Mouse (Mus musculus): ENCODE results near the gene Csf3r.
"Not testable (repeated sequence)": the region's sequence is repeated elsewhere in the genome, so short reads cannot be mapped to it uniquely, and the experiment has no call there.

Csf3r gene

DNA sequence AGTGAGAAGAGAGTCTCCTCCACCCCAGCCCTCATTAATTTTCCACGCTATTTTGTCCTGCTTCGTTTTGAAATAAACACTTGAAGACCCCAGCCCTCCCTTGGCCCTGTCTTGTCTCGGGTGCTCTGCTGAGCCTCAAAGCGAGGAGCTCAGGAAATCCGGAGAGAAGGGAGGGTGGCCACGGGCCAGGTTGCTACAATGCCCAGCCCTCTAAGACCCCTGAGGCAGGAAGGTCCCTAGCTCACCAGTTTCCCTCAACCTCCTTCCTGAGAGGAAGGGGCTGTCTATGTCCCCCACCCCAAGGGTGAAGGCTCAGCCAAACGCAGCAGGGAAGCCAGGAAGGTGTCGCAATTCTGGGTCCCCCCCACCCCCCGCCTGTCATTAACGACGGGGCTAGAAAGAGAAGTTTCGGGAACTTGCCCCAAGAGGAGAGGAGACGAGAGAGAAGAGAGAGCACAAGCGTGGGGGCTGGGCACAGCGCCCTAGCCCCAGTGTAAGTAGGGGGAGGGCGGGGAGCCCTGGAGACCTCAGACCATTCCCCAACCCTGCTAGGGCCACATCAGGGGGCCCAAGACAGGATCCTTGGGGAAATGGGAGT is at the start of gene Csf3r:
TSS of gene Csf3r (plus strand) at position 248 of the 598 bp plus-strand sequence.
- peak; percentile 24 for DNase-seq (ENCODE audit: low read depth, low spot score)

DNA sequence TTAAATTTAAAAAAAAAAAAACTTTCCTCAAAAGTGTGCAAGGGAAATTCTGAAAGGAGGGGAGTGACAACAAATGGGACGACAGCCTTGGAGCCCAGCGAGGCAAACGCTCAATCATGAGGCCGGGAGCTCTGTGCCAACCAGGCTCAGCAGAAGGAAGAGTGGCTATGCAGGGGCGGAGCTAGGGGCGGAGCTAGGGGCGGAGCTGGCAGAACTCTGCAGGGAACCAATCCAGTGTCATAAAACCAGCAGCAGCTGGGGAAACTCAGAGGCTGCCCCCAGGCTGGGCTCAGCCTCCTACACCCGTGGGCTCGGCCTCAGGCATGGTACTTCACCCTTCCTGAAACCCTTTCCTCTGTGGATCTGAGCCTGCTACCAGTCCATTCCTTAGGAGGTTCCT is 46.6 kb upstream of the Csf3r start:
- DNase-seq (ENCODE audit: low read depth, low spot score), result no peak

DNA sequence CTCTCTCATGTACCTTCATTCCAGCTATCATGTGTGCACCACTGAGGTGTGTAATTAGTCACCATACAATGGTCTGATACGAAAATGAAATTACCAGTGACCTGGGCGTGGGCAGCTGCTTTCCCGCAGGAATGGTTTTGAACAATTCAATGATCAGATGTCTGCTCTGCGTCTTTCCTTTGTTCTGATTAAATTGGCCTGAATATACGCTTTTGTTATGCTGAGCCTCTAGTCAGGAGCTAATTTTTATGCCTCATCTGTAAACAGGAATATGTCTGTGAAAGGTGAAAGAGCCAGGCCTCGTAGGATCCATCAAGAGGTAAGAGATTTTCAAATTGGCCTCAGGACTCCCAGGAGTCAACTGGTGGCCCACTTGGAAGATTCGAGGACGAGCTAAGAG is 41.1 kb upstream of the Csf3r start:
- no peak for DNase-seq (ENCODE audit: low read depth, low spot score)

DNA sequence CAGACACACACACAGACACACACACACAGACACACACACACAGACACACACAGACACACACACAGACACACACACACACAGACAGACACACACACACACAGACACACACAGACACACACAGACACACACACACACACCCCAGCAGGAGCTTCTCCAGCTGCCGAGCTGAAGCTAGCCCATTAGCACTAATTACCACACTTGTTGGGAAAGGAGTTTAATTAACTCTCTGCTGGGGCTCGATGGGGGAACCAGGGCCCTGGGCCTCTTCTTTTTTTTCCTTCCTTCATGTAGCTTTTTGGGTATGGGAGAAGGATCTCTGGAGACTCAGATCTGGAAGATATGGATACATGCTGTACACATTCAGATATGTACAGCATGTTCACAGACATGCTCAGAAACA is 38.6 kb upstream of the Csf3r start:
- DNase-seq (ENCODE audit: low read depth, low spot score), result not testable (repeated sequence)

DNA sequence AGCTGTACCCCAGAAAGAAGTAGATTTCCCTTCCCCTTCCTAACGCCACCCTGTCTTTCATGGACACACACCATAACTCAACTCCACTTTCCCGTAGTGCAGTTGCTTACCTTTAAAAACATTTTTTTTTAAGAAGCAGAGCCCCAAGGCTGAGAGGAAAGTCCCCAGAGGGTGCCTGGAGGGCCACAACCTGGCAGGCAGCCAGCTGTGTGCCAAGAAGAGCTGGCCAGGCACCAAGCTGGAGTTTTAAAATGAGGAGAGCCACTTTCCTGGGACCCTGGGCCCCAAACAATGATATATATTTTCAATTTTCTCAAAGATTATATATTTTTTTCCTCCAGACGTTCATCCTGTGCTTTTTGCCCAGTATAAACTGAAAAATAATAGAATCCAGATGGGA is 37.3 kb upstream of the Csf3r start:
- DNase-seq (ENCODE audit: low read depth, low spot score), result no peak

DNA sequence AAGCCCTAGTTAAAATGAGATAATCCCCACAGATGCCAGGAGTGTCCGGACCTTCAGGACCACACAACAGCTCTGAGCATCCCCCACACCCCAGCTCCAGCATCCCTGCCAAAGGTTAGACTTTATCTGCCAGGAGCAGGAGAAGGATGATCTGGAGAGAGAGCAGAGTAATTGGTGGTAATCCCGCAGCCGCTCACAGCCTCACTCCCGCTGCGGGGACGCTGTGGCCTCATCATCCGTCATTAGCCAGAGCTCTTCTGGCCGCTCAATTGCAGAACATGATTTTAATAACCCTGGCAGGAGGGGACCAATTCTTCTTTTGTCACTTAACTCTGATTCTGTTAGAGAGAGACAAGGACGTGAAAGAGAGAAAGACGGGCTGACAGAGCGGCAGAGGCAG is 35.3 kb upstream of the Csf3r start:
- DNase-seq (ENCODE audit: low read depth, low spot score), result no peak

DNA sequence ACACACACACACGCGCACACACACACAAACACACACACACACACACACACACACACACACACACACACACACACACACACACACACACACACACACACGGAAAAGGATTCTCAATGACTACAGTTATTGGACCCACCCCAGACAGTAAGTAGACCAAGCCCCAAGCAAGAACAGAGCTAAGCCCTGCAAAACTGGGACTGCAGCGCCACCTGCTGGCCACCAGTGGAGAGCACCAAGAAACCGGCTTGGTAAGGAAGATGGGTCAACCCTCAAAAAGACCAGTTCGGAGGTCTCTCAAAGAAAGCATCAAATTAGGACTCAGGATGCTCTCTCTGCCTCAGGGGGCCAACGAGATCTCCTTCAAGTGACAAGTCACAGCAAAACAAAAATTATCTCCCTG is 34.2 kb upstream of the Csf3r start:
- peak; percentile 73 for DNase-seq (ENCODE audit: low read depth, low spot score)

DNA sequence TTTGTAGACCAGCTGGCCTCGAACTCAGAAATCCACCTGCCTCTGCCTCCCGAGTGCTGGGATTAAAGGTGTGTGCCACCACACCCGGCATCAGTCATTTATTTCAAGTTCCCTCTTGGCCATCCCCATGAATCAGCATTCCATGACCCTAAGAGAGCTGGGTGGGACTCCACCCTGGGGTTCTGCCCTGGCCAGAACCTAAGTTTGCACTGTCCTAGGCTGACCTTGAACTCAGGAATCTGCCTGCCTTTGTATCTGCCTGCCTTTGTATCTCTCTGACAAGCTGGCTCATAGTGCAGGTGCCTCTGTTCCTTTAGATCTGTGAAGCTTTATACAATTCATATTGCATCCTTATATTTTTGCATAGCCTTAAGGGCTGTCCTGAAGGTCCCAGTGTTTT is 32.1 kb upstream of the Csf3r start:
- DNase-seq (ENCODE audit: low read depth, low spot score), result no peak

DNA sequence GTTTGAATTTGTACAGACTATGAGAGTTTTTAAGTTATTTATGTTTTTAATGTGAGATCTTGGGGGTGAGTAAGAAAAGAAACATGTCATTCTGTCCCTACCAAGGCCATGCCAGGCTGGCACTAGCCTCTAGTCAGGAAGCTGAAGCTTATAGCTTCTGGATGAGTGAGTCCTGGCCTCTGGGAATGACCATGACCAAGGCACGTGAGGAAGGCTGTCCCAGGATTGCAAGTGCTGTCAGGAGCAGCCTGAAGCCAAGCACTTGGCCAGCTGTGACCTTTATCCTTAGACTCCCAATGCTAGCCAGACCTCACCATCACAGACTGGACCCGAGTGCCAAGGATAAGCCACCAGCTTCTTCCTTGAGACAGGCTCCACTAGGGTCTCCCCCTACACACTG is 31.4 kb upstream of the Csf3r start:
- DNase-seq (ENCODE audit: low read depth, low spot score), result no peak

DNA sequence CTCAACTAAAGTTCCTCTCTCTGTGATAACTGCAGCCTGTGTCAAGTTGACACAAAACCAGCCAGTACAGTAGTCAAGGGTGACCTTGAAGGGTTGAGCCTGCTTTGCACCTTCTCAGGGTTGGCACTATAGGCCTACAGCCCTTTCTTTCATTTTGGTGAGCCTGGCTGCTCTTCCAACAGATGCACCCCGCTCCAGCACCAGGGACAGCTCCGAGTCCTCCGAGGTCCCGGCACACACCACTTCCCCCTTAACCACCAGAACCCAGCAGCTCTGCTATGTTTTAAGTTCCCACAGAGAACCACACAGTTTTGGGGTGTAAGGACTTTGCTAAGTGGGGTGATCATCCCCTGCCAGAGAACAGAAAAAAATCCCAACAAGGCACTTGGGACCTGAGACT is 27.8 kb upstream of the Csf3r start:
- no peak for DNase-seq (ENCODE audit: low read depth, low spot score)

DNA sequence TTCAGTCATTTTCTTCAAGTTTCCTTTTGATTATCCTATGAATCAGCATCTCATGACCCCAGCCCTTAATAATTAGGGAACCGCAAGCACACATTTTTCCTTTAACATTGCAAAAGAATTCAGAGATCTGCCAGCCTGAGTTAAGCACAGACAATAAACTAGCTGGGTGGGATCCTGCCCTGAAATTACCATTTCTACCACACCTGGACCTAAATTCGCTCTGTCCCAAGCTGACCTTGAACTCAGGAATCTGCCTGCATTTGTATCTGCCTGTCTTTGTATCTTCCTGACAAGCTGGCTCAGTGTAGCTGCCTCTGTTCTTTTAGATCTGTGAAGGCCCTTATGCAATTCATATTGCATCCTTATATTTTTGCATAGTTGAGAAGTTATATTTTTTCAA is 26.5 kb upstream of the Csf3r start:
- no peak for DNase-seq (ENCODE audit: low read depth, low spot score)

DNA sequence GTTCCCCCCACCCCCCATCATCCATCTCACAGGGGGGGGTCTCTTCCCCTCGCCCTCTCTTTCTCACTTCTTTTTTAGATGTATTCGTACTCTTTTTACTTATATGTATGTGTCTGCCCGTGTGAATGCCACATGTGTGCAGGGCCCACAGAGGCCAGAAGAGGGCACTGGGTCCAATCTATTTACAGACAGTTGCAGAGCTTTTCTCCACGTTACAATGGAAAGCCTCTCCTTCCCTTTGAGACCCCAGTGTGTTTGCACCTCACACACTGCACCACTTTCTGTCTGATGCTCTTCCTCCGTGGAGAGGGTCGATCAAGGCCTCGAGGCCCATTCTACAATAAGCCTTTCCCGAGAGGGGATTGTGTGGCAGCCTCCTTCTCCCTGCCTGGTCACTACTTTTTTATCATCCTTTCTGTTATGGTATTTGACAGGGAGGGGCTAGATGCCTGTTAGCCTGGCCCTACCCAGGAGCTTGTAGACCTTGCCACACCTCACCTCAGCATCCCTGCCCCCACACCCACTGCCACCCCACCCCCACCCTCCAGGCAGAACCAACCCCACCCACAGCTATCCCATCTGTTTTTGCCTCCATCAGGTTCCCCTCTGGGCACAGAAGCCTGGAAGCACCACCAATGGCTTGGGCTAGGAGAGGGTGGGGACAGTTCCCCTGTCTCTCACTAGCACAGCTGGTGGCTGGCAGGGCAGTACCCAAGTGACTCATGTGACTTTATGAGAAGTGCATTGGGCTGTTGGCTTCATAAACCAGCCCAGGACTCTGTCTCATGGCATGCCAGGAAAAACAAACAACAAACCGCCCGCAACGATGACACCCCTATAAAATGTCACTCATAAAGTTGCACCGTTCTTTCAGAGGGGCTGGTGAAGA is 22.8 kb upstream of the Csf3r start:
- no peak for DNase-seq (ENCODE audit: low read depth, low spot score)

DNA sequence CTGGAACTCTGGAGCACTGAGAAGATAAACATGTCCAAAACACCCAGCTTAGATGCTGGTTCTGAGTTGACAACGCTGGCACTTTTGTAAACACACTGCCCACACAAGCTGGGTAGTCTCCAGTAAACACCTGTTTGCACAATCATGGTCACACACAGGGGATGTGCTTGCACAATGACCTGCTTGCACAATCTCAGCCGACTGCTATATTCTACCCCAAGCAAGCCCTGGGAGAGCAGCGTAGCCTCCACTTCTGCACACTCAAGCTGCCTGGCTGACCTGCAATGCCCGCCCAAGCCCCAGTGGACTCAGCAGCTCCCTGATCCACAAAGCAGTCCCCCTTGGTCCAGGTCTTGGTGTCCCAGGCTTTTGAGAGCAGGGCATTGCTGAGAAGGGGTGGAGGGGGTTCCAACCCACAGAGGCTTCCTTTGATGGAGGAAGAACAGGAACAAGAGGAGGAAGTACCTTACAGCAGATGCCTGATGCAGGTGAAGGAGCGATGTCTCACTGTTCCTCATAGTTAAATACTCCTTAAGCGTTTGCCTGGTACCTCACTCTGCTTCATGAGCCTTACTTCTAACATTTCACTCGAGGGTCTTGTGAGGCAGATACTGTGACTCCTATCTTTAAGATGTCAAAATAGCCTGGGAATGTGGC is 6.5 kb upstream of the Csf3r start:
- peak; percentile 16 for DNase-seq (ENCODE audit: low read depth, low spot score)

DNA sequence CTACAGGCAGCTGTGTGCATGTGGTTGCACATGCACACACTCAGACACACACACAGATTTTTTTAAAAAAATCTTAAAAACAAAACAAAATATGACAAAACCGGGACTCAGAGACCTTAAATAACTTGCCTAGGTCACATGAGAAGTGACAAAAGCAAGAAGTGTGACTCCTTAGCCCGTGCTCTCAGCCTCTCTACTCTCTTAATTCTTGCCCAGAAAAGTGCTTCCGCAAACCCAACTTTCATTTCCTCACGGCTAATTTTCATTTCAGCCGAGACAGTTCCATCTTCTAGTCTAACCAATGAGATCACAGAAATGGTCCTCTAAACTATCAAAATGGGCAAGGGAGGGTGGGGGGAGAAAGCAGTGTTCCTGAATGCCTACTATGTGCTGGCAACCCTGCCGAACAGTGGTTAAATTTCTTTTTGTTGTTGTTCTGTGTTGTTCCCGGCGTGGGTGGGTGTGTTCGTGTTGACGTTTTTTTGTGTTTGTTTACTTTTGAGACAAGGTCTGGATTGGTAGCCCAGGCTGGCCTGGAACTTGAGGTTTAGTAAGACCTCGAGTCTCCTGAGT is 5.3 kb upstream of the Csf3r start:
- DNase-seq (ENCODE audit: low read depth, low spot score), result peak; percentile 11

DNA sequence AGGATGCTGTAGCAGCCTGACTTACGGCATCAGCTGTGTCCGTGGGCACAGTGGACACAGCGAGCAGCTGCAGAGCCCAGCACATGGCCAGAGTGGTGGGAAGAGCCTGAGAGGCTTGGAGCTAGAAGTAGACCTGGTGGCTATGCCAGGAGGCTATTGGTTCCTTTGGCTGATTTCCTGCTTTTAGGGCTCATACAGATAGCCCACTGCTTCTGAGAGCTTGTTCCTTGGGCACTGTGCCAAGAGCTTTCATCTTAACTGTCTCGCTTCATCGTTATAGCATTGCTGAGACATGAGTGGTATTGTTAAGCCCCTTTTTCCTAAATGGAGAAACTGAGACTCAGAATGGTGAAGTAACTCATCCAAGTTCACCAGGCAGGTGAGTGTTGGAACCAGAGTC is 1.5 kb downstream of the Csf3r start:
- DNase-seq (ENCODE audit: low read depth, low spot score), result no peak

DNA sequence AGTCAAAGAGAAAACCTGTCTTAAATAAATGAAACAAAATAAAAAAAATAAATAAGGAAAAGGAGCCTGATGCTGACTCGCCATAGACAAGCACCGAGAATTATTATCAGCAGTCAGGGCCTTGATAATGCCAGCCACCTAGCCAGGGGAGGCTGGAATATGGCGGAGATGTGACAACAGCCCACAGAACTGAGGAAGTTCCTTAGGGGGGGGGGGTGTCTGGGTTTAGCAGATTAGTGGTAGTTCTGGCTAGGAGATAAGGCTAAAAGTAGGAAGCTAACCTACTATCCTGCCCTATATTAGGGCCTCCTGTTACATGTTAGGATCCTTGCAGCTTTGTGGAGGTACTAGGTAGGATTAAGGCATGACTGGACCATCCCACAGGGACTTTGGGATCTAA is 3.6 kb downstream of the Csf3r start:
- no peak for DNase-seq (ENCODE audit: low read depth, low spot score)

DNA sequence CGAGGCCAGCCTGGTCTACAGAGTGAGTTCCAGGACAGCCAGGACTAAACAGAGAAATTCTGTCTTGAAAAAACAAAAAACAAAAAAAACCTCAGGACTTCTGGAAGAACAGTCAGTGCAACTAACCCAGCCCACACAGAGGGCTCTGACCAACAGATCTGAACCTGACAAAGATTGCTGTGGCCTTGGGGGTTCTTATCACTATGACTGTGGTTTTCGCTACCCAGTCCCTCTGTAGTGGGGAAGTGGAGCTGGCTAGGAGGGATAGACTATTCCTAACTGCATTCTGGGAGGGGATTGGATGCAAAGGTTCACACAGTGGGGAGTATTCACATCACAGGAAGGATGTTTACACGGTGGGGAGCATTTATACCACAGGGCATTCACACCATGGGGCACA is 4.7 kb downstream of the Csf3r start:
- DNase-seq (ENCODE audit: low read depth, low spot score), result no peak

DNA sequence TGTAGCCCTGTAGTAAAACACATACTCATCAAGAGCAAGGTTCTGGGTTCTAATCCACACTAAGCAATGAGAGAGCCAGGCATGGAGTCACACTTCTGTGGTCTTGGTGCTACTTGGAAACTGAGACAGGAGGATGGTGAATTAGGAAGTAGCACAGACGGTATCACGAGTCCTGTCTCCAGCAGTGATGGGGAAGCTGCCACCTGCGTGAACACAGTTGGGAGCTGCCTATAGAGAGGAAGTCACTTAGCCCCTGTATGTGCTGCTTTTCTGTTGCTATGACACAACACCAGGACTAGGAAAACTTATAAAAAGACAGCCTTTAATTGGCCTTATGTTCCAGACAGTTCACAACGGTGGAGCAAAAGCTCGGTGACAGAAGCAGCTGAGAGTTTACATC is 6.4 kb downstream of the Csf3r start:
- DNase-seq (ENCODE audit: low read depth, low spot score), result peak; percentile 33

DNA sequence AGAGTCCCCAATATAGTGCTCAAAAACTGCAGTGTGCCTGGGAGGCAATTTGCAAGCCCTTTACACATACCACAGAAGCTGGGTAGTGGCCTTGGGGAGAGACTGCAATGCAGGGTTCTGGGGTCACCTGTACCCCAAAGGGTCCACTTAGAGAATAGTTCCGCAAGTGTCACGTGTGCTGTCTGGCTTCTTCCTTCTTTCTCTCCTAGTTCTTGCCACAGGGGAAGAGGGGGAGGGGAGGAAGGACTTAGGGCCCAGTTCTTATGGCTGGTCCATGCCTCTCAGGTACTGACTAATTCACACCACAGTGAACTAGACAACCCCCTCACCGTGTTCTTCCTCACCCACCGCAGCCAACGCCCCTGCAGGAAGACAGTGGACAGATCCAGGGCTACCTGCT is 11.1 kb downstream of the Csf3r start:
- peak; percentile 15 for DNase-seq (ENCODE audit: low read depth, low spot score)

DNA sequence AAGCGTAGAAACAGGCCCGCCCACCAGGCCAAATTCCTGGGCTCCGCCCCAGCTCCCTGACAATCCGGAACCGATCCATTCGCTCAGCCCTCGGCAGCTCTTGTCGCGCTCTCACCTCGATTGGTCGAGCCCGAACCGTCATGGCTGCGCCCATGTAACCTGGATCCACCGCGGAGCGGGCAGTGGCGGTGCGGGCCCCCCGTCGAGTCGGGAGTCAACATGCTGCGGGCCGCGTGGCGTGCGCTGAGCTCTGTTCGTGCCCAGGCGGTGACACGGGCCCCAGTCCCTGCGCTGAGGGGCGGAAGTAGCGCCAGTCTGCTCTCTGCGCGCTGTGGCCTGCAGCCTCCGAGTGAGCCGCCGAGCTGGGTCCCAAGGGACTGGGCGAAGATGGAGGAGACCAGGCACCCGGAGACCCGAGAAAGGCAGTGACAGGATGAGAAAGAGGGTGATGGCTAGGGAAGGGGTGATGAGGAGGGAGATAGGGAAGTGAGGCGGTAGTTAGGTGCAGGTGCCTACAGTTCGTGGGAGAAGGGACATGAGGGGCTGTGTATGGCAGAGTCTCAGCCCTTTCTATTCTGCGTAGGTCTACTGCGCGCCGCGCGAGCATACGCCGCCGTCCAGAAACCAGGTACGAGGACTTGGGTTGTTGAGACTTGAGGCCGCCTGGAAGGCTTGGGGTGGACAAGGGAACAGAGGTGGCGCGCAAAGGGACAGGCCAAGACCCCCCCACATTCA is 22.7 kb downstream of the Csf3r start, which contains the start of gene Mrps15:
TSS of gene Mrps15 (plus strand) at position 75 of the 735 bp plus-strand sequence.
- DNase-seq (ENCODE audit: low read depth, low spot score), result peak; percentile 96

DNA sequence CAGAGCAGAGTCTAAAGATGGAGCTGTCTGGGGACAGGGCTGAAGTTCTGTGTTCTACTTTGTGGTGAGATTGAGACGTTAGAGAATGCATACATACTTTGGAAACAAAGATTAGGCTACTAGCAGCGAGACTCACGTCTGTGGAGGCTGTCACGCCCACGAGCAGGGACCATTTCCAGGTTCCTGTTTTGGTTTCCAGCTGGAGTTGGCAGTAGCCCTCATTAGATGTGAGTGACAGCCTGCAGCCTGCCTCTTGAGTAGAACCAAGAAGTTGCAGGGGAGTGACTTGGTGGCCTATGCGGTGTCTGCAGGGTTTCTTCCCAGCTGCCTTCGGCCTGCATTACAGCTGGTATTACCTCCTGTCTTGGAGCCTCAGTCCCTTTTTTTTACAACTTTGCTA is 27.3 kb downstream of the Csf3r start:
- DNase-seq (ENCODE audit: low read depth, low spot score), result peak; percentile 79

All from brain, adult 2 months (tissue).